Mouse (Mus musculus): ENCODE measurements at regions not wholly inside any gene's neighbourhood (a gene's known extent, or its start where the extent isn't known, plus 50 kb on each side); places are given as distances from the start of the nearest gene placed in this dataset.

DNA sequence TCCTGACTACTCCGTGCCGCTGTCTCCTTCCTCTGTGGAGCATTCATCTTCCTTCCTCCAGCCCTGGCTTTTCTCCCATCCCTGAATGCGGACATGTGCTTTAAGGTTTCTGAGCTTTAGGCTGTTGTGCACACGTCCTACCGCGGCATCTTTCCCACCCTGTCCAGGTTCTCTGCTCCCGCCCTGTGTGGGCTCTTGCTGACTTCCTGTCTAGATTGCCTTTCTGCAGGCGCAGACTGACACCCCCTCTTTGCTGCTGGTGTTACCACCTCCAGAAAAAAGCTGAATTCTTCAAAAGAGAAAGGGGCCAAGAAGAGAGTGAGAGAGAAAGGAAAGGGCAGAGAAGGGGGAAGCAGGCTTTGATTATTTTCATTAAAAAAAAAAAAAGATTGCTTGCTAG lies 167.7 kb upstream of the Klf4 start:
- TF ChIP-seq SIN3A (IDR thresholded peaks at IDR 0.05; ENCODE audit: low read length), result no peak
- TF ChIP-seq HCFC1 (IDR thresholded peaks at IDR 0.05; ENCODE audit: low read depth, low read length), result no peak
- TF ChIP-seq POLR2AphosphoS2 (IDR thresholded peaks at IDR 0.05; ENCODE audit: low read depth, low read length), result no peak
- no peak for TF ChIP-seq PAX5 (IDR thresholded peaks at IDR 0.05; ENCODE audit: low read length)
- no peak for TF ChIP-seq MEF2A (IDR thresholded peaks at IDR 0.05; ENCODE audit: borderline replicate concordance, low read depth, low read length)
- no peak for TF ChIP-seq CHD1 (IDR thresholded peaks at IDR 0.05; ENCODE audit: low read depth, low read length)
- TF ChIP-seq POLR2A (IDR thresholded peaks at IDR 0.05; ENCODE audit: low read depth, low read length), result no peak
- no peak for TF ChIP-seq GABPA (IDR thresholded peaks at IDR 0.05; ENCODE audit: insufficient replicate concordance, low read depth, low read length)
- no peak for TF ChIP-seq CTCF (conservative IDR thresholded peaks at IDR 0.05 in 1 of 2, IDR thresholded peaks at IDR 0.05 in 1 of 2; ENCODE audit: low read depth in 2 of 2, low read length in 2 of 2)
- no peak for TF ChIP-seq ETS1 (conservative IDR thresholded peaks at IDR 0.05; ENCODE audit: low read depth, low read length)
- TF ChIP-seq JUND (conservative IDR thresholded peaks at IDR 0.05; ENCODE audit: low read depth, low read length), result no peak
- TF ChIP-seq NRF1 (IDR thresholded peaks at IDR 0.05; ENCODE audit: low read depth, low read length), result no peak
- TF ChIP-seq UBTF (IDR thresholded peaks at IDR 0.05; ENCODE audit: low read depth, low read length), result no peak
- TF ChIP-seq USF1 (IDR thresholded peaks at IDR 0.05; ENCODE audit: low read depth, low read length), result no peak
- TF ChIP-seq MAX (IDR thresholded peaks at IDR 0.05; ENCODE audit: low read length), result no peak
- TF ChIP-seq SMC3 (IDR thresholded peaks at IDR 0.05; ENCODE audit: low read depth, low read length), result no peak
- no peak for TF ChIP-seq MAZ (IDR thresholded peaks at IDR 0.05; ENCODE audit: low read depth, low read length)
- DNase-seq (ENCODE audit: extremely low read depth), result no peak
- Histone ChIP-seq H3K4me1 (ENCODE audit: control insufficient read depth in 1 of 2, insufficient read depth in 2 of 2) (0 out of 4 replicates have a peak, but pooled peaks cover 0 to 3% of the 10 kb centered on the region in 2 experiments), H3K27me3 (replicated peaks) (no peaks in the 10 kb centered on the region), H3K9ac (ENCODE audit: insufficient read depth, low read depth) (no peak overlapping the region), H3K79me2 (replicated peaks; ENCODE audit: control insufficient read depth, extremely low read depth, insufficient read depth, poor library complexity, severe bottlenecking) (no peaks in the 10 kb centered on the region), H3K4me2 (ENCODE audit: insufficient read depth, low read depth, poor library complexity, severe bottlenecking) (no peak overlapping the region), H3K36me3 (replicated peaks in 1 of 2; ENCODE audit: control insufficient read depth in 1 of 2, insufficient read depth in 1 of 2, low read length in 1 of 2) (no peaks in the 10 kb centered on the region), H3K4me3 (replicated peaks in 1 of 3; ENCODE audit: low read depth in 2 of 3, low read length in 2 of 3, poor library complexity in 1 of 3) (no peak overlapping the region), H3K27ac (ENCODE audit: insufficient read depth, low read depth) (no peak overlapping the region), H3K9me3 (replicated peaks; ENCODE audit: low read length) (no peaks in the 10 kb centered on the region)
- in situ Hi-C loops (cut with MboI; ENCODE audit: low pct_ligation_motif_present, low pct_unique_long_range_greater_than_20kb, low sequenced_read_pairs) (no loop called here), dilution Hi-C loops (cut with MboI; ENCODE audit: extremely low pct_ligation_motif_present, extremely low pct_unique_long_range_greater_than_20kb, low sequenced_read_pairs) (no loop called here)

DNA sequence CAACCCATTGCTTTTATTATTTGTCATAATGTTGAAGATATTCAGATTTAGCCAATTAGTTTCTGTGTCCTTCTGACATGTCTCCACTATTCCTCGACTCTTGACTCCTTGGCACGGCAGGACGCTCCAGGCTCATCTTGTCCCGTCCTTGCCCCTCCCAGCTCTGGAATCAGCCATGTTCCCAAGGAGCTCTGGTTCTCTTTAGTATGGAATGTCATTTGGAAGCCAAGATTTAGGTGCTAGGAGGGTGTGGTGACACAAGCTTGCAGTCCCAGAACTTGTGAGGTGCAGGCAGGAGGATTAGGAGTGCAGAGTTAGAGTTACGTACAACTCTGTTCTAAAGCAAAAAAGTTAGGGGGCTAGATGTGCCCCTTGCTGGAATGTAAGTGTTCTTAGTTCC lies 166.9 kb upstream of the Klf4 start:
- Histone ChIP-seq H3K79me2 (replicated peaks; ENCODE audit: control insufficient read depth, extremely low read depth, insufficient read depth, poor library complexity, severe bottlenecking) (no peaks in the 10 kb centered on the region), H3K9me3 (replicated peaks; ENCODE audit: low read length) (no peaks in the 10 kb centered on the region), H3K36me3 (replicated peaks in 1 of 2; ENCODE audit: control insufficient read depth in 1 of 2, insufficient read depth in 1 of 2, low read length in 1 of 2) (no peaks in the 10 kb centered on the region), H3K27me3 (replicated peaks) (no peaks in the 10 kb centered on the region), H3K9ac (ENCODE audit: insufficient read depth, low read depth) (no peak overlapping the region), H3K27ac (ENCODE audit: insufficient read depth, low read depth) (no peak overlapping the region), H3K4me1 (ENCODE audit: control insufficient read depth in 1 of 2, insufficient read depth in 2 of 2) (0 out of 4 replicates have a peak, but pooled peaks cover 0 to 3% of the 10 kb centered on the region in 2 experiments), H3K4me3 (replicated peaks in 1 of 3; ENCODE audit: low read depth in 2 of 3, low read length in 2 of 3, poor library complexity in 1 of 3) (no peak overlapping the region), H3K4me2 (ENCODE audit: insufficient read depth, low read depth, poor library complexity, severe bottlenecking) (no peak overlapping the region)
- TF ChIP-seq TCF12 (IDR thresholded peaks at IDR 0.05; ENCODE audit: low read depth, low read length) (no peak), JUN (IDR thresholded peaks at IDR 0.05; ENCODE audit: insufficient read depth, low read depth, low read length) (no peak), NRF1 (IDR thresholded peaks at IDR 0.05; ENCODE audit: low read depth, low read length) (no peak), USF2 (conservative IDR thresholded peaks at IDR 0.05; ENCODE audit: low read depth, low read length) (no peak), SIN3A (IDR thresholded peaks at IDR 0.05; ENCODE audit: low read length) (no peak), CHD1 (IDR thresholded peaks at IDR 0.05; ENCODE audit: low read depth, low read length) (no peak), MAFK (IDR thresholded peaks at IDR 0.05; ENCODE audit: insufficient replicate concordance, low read length) (no peak), HCFC1 (IDR thresholded peaks at IDR 0.05; ENCODE audit: low read depth, low read length) (no peak), MAX (IDR thresholded peaks at IDR 0.05; ENCODE audit: low read length) (no peak), IRF4 (IDR thresholded peaks at IDR 0.05; ENCODE audit: low read depth, low read length) (no peak), CHD2 (IDR thresholded peaks at IDR 0.05; ENCODE audit: low read length) (no peak), TBP (conservative IDR thresholded peaks at IDR 0.05; ENCODE audit: low read depth, low read length) (no peak), JUND (conservative IDR thresholded peaks at IDR 0.05; ENCODE audit: low read depth, low read length) (no peak), MEF2A (IDR thresholded peaks at IDR 0.05; ENCODE audit: borderline replicate concordance, low read depth, low read length) (no peak)
- dilution Hi-C loops (cut with MboI; ENCODE audit: extremely low pct_ligation_motif_present, extremely low pct_unique_long_range_greater_than_20kb, low sequenced_read_pairs), result no loop called here
- in situ Hi-C loops (cut with MboI; ENCODE audit: low pct_ligation_motif_present, low pct_unique_long_range_greater_than_20kb, low sequenced_read_pairs), result no loop called here
- DNase-seq (ENCODE audit: extremely low read depth), result no peak

Measured in CH12.LX (cell line).